Mouse (Mus musculus) CH12.LX (cell line): ENCODE measurements at regions not wholly inside any gene's neighbourhood (a gene's known extent, or its start where the extent isn't known, plus 50 kb on each side); places are given as distances from the start of the nearest gene placed in this dataset.

ENCODE experiments used
- DNase-seq: peaks from one replicate; pipeline ENCODE4 v3.0.0-alpha.2; 2013; ENCODE audit errors: extremely low read depth
- H3K27ac ChIP-seq: 2 replicates; pipeline ENCODE4 v1.5.1; 2012; ENCODE audit warnings: low read depth, mild to moderate bottlenecking, control low read depth, moderate library complexity; ENCODE audit not compliant: insufficient read depth
- H3K27me3 ChIP-seq: replicated peaks from 2 replicates; pipeline ENCODE3; 2012; ENCODE audit warnings: inconsistent platforms
- H3K36me3 ChIP-seq, 2 experiments: replicated peaks in 1 of 2; 2 replicates each; pipeline versions ENCODE3 to v1.6.1; 2012; ENCODE audit warnings: inconsistent platforms in 1 of 2, low read length in 1 of 2, mild to moderate bottlenecking in 1 of 2, mixed read lengths in 1 of 2, moderate library complexity in 1 of 2; ENCODE audit not compliant: control insufficient read depth in 1 of 2, insufficient read depth in 1 of 2
- H3K4me1 ChIP-seq, 2 experiments: 2 replicates each; pipeline ENCODE4 v1.6.1; 2012; ENCODE audit warnings: inconsistent platforms in 1 of 2, moderate library complexity in 1 of 2; ENCODE audit not compliant: insufficient read depth in 2 of 2, control insufficient read depth in 1 of 2
- H3K4me2 ChIP-seq: 2 replicates; pipeline ENCODE4 v1.6.1; 2012; ENCODE audit warnings: low read depth, mild to moderate bottlenecking, control low read depth; ENCODE audit not compliant: poor library complexity, insufficient read depth, severe bottlenecking
- H3K4me3 ChIP-seq, 3 experiments: fragments of 150-350 bp in 1 of 3; sonication (generic) in 1 of 3; replicated peaks in 1 of 3; 2 replicates each; pipeline versions ENCODE3 to v1.5.1; 2011 to 2012; ENCODE audit warnings: low read depth in 2 of 3, low read length in 2 of 3, mild to moderate bottlenecking in 2 of 3, moderate library complexity in 2 of 3, control low read depth in 1 of 3, improper control_type of control experiment in 1 of 3, inconsistent platforms in 1 of 3, mixed read lengths in 1 of 3; ENCODE audit not compliant: poor library complexity in 1 of 3
- H3K79me2 ChIP-seq: replicated peaks from 2 replicates; pipeline ENCODE4 v1.6.1; 2012; ENCODE audit warnings: mild to moderate bottlenecking, moderate library complexity; ENCODE audit not compliant: control insufficient read depth, poor library complexity, insufficient read depth, severe bottlenecking; ENCODE audit errors: extremely low read depth
- H3K9ac ChIP-seq: 2 replicates; pipeline ENCODE4 v1.6.1; 2012; ENCODE audit warnings: low read depth, mild to moderate bottlenecking, control low read depth, moderate library complexity; ENCODE audit not compliant: insufficient read depth
- H3K9me3 ChIP-seq: replicated peaks from 2 replicates; pipeline ENCODE3; 2012; ENCODE audit warnings: low read length, inconsistent platforms, mixed read lengths
- BHLHE40 ChIP-seq: IDR thresholded peaks from 2 replicates; pipeline ENCODE4 v1.6.1; 2011; ENCODE audit warnings: mild to moderate bottlenecking, low read depth, low read length, improper control_type of control experiment
- CHD2 ChIP-seq: IDR thresholded peaks from 2 replicates; pipeline ENCODE4 v1.6.1; 2011; ENCODE audit warnings: low read length, improper control_type of control experiment
- E2F4 ChIP-seq: IDR thresholded peaks from 2 replicates; pipeline ENCODE4 v1.6.1; 2011; ENCODE audit warnings: low read depth, low read length, improper control_type of control experiment; ENCODE audit not compliant: insufficient replicate concordance
- ELF1 ChIP-seq: IDR thresholded peaks from 2 replicates; pipeline ENCODE4 v1.6.1; 2014; ENCODE audit warnings: low read depth, mild to moderate bottlenecking, inconsistent platforms, low read length, improper control_type of control experiment
- EP300 ChIP-seq: IDR thresholded peaks from 2 replicates; pipeline ENCODE4 v1.6.1; 2011; ENCODE audit warnings: low read length, improper control_type of control experiment
- HCFC1 ChIP-seq: IDR thresholded peaks from 2 replicates; pipeline ENCODE4 v1.6.1; 2012; ENCODE audit warnings: low read depth, mild to moderate bottlenecking, inconsistent platforms, low read length, improper control_type of control experiment
- IRF4 ChIP-seq: IDR thresholded peaks from 2 replicates; pipeline ENCODE4 v1.6.1; 2014; ENCODE audit warnings: low read depth, mild to moderate bottlenecking, inconsistent platforms, low read length, improper control_type of control experiment
- JUN ChIP-seq: IDR thresholded peaks from 2 replicates; pipeline ENCODE4 v1.6.1; 2011; ENCODE audit warnings: low read depth, mild to moderate bottlenecking, low read length, improper control_type of control experiment, moderate library complexity; ENCODE audit not compliant: insufficient read depth
- MAZ ChIP-seq: IDR thresholded peaks from 2 replicates; pipeline ENCODE4 v1.6.1; 2012; ENCODE audit warnings: low read depth, mild to moderate bottlenecking, inconsistent platforms, low read length, improper control_type of control experiment, moderate library complexity
- MEF2A ChIP-seq: IDR thresholded peaks from 2 replicates; pipeline ENCODE4 v1.6.1; 2014; ENCODE audit warnings: low read depth, mild to moderate bottlenecking, inconsistent platforms, low read length, improper control_type of control experiment, borderline replicate concordance
- NELFE ChIP-seq: IDR thresholded peaks from 2 replicates; pipeline ENCODE4 v1.6.1; 2011; ENCODE audit warnings: low read depth, low read length, improper control_type of control experiment
- NRF1 ChIP-seq: IDR thresholded peaks from 2 replicates; pipeline ENCODE4 v1.6.1; 2014; ENCODE audit warnings: low read depth, mild to moderate bottlenecking, inconsistent platforms, low read length, improper control_type of control experiment, moderate library complexity
- PAX5 ChIP-seq: IDR thresholded peaks from 2 replicates; pipeline ENCODE4 v1.6.1; 2012; ENCODE audit warnings: low read length, inconsistent platforms, mixed read lengths
- POLR2A ChIP-seq: IDR thresholded peaks from 2 replicates; pipeline ENCODE4 v1.6.1; 2011; ENCODE audit warnings: low read depth, mild to moderate bottlenecking, improper control_type of control experiment, low read length
- RAD21 ChIP-seq: IDR thresholded peaks from 2 replicates; pipeline ENCODE4 v1.6.1; 2011; ENCODE audit warnings: low read depth, mild to moderate bottlenecking, low read length, improper control_type of control experiment, moderate library complexity
- RCOR1 ChIP-seq: conservative IDR thresholded peaks from 2 replicates; pipeline ENCODE4 v1.6.1; 2012; ENCODE audit warnings: low read depth, mild to moderate bottlenecking, inconsistent platforms, low read length, improper control_type of control experiment
- SMC3 ChIP-seq: IDR thresholded peaks from 2 replicates; pipeline ENCODE4 v1.6.1; 2011; ENCODE audit warnings: low read depth, low read length, improper control_type of control experiment
- TCF12 ChIP-seq: IDR thresholded peaks from 2 replicates; pipeline ENCODE4 v1.6.1; 2014; ENCODE audit warnings: low read depth, mild to moderate bottlenecking, inconsistent platforms, low read length, improper control_type of control experiment
- UBTF ChIP-seq: IDR thresholded peaks from 2 replicates; pipeline ENCODE4 v1.6.1; 2012; ENCODE audit warnings: low read depth, mild to moderate bottlenecking, inconsistent platforms, low read length, improper control_type of control experiment, moderate library complexity
- USF1 ChIP-seq: IDR thresholded peaks from 2 replicates; pipeline ENCODE4 v1.6.1; 2014; ENCODE audit warnings: low read depth, mild to moderate bottlenecking, inconsistent platforms, low read length, improper control_type of control experiment
- ZKSCAN1 ChIP-seq: IDR thresholded peaks from 2 replicates; pipeline ENCODE4 v1.6.1; 2012; ENCODE audit warnings: low read depth, inconsistent platforms, low read length, improper control_type of control experiment, borderline replicate concordance
- ZMIZ1 ChIP-seq: IDR thresholded peaks from 2 replicates; pipeline ENCODE4 v1.6.1; 2012; ENCODE audit warnings: low read depth, mild to moderate bottlenecking, inconsistent platforms, low read length, improper control_type of control experiment
- ZNF384 ChIP-seq: IDR thresholded peaks from 2 replicates; pipeline ENCODE4 v1.6.1; 2012; ENCODE audit warnings: low read depth, low read length, improper control_type of control experiment, inconsistent platforms
- dilution Hi-C: fragments of 300-500 bp; cut with MboI; formaldehyde crosslinking; loops from 2 replicates; pipeline ENCODE4 v1.14.3; 2020; ENCODE audit warnings: low sequenced_read_pairs; ENCODE audit not compliant: extremely low pct_unique_long_range_greater_than_20kb, extremely low pct_ligation_motif_present
- in situ Hi-C: fragments of 300-500 bp; cut with MboI; formaldehyde crosslinking; loops from 3 replicates; pipeline ENCODE4 v1.14.3; 2019; ENCODE audit warnings: low sequenced_read_pairs, low pct_ligation_motif_present, low pct_unique_long_range_greater_than_20kb, mixed read lengths

DNA sequence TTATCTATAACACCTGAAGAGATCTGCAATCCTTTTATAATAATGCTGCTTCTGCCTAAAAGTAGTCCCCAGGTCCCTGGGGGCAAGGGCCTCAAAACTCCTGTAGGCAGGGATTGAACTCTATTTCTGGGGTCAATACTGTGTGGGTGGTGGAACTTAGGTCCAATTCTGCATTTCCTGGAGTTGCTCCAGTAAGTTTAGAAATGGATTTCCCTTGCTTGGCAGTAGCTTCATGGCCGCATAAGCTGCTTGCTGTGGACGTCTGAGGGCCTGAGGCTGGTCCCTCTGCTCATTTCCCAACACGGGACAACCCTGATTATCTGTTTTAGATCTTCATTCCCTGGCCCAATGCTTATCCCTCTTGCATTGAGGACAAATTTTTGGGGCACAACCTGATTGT lies 118.0 kb upstream of the Peli1 start:
- Histone ChIP-seq H3K4me1 (no peaks in the 10 kb centered on the region), H3K27ac (no peak overlapping the region), H3K4me3 (no peak overlapping the region), H3K36me3 (no peaks in the 10 kb centered on the region), H3K27me3 (peaks cover 2% of the 10 kb centered on the region), H3K9ac (no peak overlapping the region), H3K9me3 (no peaks in the 10 kb centered on the region), H3K79me2 (no peaks in the 10 kb centered on the region), H3K4me2 (no peak overlapping the region)
- TF ChIP-seq ZMIZ1 (no peak), TCF12 (no peak), JUN (no peak), BHLHE40 (no peak), MEF2A (no peak), IRF4 (no peak), E2F4 (no peak), ELF1 (no peak), POLR2A (no peak), RCOR1 (no peak), UBTF (no peak), NELFE (no peak), ZKSCAN1 (no peak), MAZ (no peak), HCFC1 (no peak), PAX5 (no peak), SMC3 (no peak), USF1 (no peak), NRF1 (no peak)
- dilution Hi-C loops: no loop called here
- in situ Hi-C loops: no loop called here
- DNase-seq: no peak

DNA sequence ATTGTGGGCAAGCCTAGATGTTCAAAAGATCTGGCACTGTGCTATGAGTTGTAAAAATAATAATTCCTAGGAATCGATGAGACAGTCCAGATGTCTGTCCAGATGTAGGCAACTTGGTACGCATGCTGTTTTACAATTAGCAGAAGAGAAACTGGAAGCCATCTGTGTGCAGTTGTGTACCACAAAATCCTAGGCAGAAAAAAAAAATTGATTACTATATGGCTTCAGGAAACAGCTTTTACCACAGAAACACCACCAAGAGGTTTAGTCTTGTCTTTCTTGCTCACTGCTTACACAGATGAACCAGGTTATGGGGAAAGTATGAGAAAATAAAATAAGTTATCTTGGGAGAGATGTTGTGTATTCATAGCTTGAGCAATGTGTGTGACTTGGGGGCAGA lies 109.5 kb upstream of the Peli1 start:
- in situ Hi-C loops: no loop called here

More for the DNA sequence above, 109.5 kb upstream of the Peli1 start:
- no peak overlapping the region for H3K27ac ChIP-seq
- no peak overlapping the region for H3K4me3 ChIP-seq
- H3K4me1 ChIP-seq: peaks cover 3 to 16% of the 10 kb centered on the region in 2 experiments; a peak in 2 of 4 replicates
- no peaks in the 10 kb centered on the region for H3K27me3 ChIP-seq
- dilution Hi-C loops: no loop called here
- H3K9ac ChIP-seq: no peak overlapping the region
- H3K9me3 ChIP-seq: no peaks in the 10 kb centered on the region
- no peak overlapping the region for H3K4me2 ChIP-seq
- TF ChIP-seq PAX5: no peak
- no peak for TF ChIP-seq MAZ
- peak; percentile 66 for TF ChIP-seq EP300
- TF ChIP-seq ZNF384: peak; percentile 87
- TF ChIP-seq CHD2: no peak
- no peak for TF ChIP-seq E2F4
- TF ChIP-seq RAD21: no peak
- H3K79me2 ChIP-seq: no peaks in the 10 kb centered on the region
- no peaks in the 10 kb centered on the region for H3K36me3 ChIP-seq
- DNase-seq: peak; percentile 35
